Mouse (Mus musculus) liver, embryonic 14.5 days (tissue): ENCODE measurements around the gene 4930404N11Rik. TPM values are rescaled to one million over a fixed set of nuclear protein-coding genes. Genes with fewer than 3 reads are reported as not detected.
A peak's percentile ranks its signal among the peaks of the same experiment; 100 is the strongest.

Experiments used
- ATAC-seq: fragments of 200-750 bp; cut with Nextera tagmentation; 2 replicates; pipeline ENCODE4 v1.8.0; 2017; ENCODE audit warnings: moderate number of reproducible peaks, mild to moderate bottlenecking, moderate library complexity; ENCODE audit not compliant: insufficient read depth
- DNase-seq, 3 experiments: peaks; one replicate each; pipeline ENCODE4 v3.0.0-alpha.2; 2012 to 2013; ENCODE audit warnings: low read depth in 3 of 3, low spot score in 3 of 3
- H3K27ac ChIP-seq: fragments of 300-500 bp; sonication (generic); 2 replicates; pipeline ENCODE4 v1.5.1; 2014; ENCODE audit warnings: moderate library complexity, mild to moderate bottlenecking, control low read depth, inconsistent platforms
- H3K27me3 ChIP-seq: fragments of 300-500 bp; sonication (generic); 2 replicates; pipeline ENCODE4 v1.6.1; 2014; ENCODE audit warnings: mild to moderate bottlenecking, low read length, moderate library complexity; ENCODE audit not compliant: control insufficient read depth, insufficient read depth
- H3K36me3 ChIP-seq: fragments of 300-500 bp; sonication (generic); replicated peaks from 2 replicates; pipeline ENCODE4 v1.6.1; 2014; ENCODE audit warnings: low read depth; ENCODE audit not compliant: control insufficient read depth, insufficient read depth
- H3K4me1 ChIP-seq, 2 experiments: fragments of 200-500 bp in 1 of 2; fragments of 300-500 bp in 1 of 2; sonication (generic) in 1 of 2; replicated peaks; 2 replicates each; pipeline ENCODE4 v1.6.1; 2012 to 2014; ENCODE audit warnings: antibody characterized with exemption in 1 of 2, inconsistent platforms in 1 of 2, low read length in 1 of 2; ENCODE audit not compliant: control insufficient read depth in 2 of 2, insufficient read depth in 2 of 2
- H3K4me2 ChIP-seq: fragments of 300-500 bp; sonication (generic); 2 replicates; pipeline ENCODE4 v1.6.1; 2014; ENCODE audit warnings: low read depth, mild to moderate bottlenecking, control low read depth, moderate library complexity
- H3K4me3 ChIP-seq, 2 experiments: fragments of 200-500 bp in 1 of 2; fragments of 300-500 bp in 1 of 2; sonication (generic) in 1 of 2; 2 replicates each; pipeline ENCODE4 v1.5.1; 2012 to 2014; ENCODE audit warnings: low read depth in 2 of 2, low read length in 2 of 2, mild to moderate bottlenecking in 2 of 2, control low read depth in 1 of 2, inconsistent platforms in 1 of 2, moderate library complexity in 1 of 2; ENCODE audit not compliant: insufficient read depth in 1 of 2
- H3K9ac ChIP-seq: fragments of 300-500 bp; sonication (generic); replicated peaks from 2 replicates; pipeline ENCODE4 v1.6.1; 2014; ENCODE audit warnings: mild to moderate bottlenecking, control low read depth, moderate library complexity
- H3K9me3 ChIP-seq: fragments of 300-500 bp; sonication (generic); 2 replicates; pipeline ENCODE4 v1.6.1; 2016; ENCODE audit warnings: low read length, mixed read lengths; ENCODE audit not compliant: control insufficient read depth
- CTCF ChIP-seq: IDR thresholded peaks from 2 replicates; pipeline ENCODE4 v1.5.1; 2016; ENCODE audit warnings: antibody characterized with exemption, low read depth, control low read depth
- EP300 ChIP-seq: IDR thresholded peaks from 2 replicates; pipeline ENCODE4 v1.6.1; 2016; ENCODE audit warnings: antibody characterized with exemption, low read depth
- WGBS: fragments of 180-500 bp; shearing (Covaris S2); extraction: QIAGEN DNeasy Blood & Tissue Kit; methylation state at CpG from one replicate; pipeline ENCODE4 v1.1.7; 2014; ENCODE audit not compliant: insufficient replicate concordance; 5-methylcytosine and 5-hydroxymethylcytosine counted together
- polyA plus RNA-seq, 2 experiments: library from polyadenylated mRNA; depleted of rRNA in 1 of 2; stranded (reverse) in 1 of 2; unstranded in 1 of 2; fragments of >200 nt; fragmentation: Nextera tagmentation in 1 of 2; extraction: Ambion mirVana in 1 of 2; gene quantifications; 2 replicates each; pipeline versions ENCODE4 v1.2.1 to v1.2.3; 2012 to 2014

The 4930404N11Rik gene
- polyA plus RNA-seq, 2 experiments: 0.55 to 0.60 TPM

DNA sequence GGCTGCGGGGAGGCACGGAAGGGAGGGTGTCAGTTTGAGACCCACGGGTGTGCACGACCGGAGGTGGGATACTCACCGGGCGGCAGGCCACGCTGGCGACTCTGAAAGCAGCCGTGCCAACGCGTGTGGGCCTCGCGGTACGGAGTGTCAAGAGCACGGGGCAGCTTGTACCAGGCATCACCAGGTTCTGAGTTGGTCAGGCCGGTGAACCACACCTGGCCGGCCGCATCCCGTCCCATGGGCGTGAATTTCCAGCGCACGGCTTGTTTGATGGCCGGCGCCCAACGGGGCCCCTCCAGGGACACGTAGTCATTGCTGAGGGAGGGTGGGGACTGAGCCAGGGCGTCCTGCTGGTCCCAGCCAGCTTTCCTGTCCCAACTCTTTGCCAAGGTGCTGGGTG is 950 bp downstream of the 4930404N11Rik start:
- Histone ChIP-seq H3K4me1 (peaks cover 46 to 49% of the 10 kb centered on the region in 2 experiments), H3K4me3 (no peak overlapping the region)

GRCm38 (mm10) chr10:81363436-81364346 is 1.9 kb downstream of the 4930404N11Rik start:
- peak overlapping the region; percentile 82 for H3K4me2 ChIP-seq
- DNase-seq (no peak), ATAC-seq (0 out of 2 replicates have a peak, but pooled peaks have one; percentile 9)
- 60% methylated on average over 54 of the region's 54 CpGs for WGBS
- H3K9ac ChIP-seq: peak overlapping the region; percentile 71
- peak overlapping the region in 1 of 2 experiments; percentile 18; a peak in 2 of 4 replicates for H3K4me3 ChIP-seq
- peaks cover 55% of the 10 kb centered on the region in 2 experiments for H3K4me1 ChIP-seq
- no peaks in the 10 kb centered on the region for H3K9me3 ChIP-seq
- TF ChIP-seq EP300: no peak
- TF ChIP-seq CTCF: no peak
- H3K27ac ChIP-seq: peak overlapping the region; percentile 86
- peaks cover 50% of the 10 kb centered on the region for H3K36me3 ChIP-seq
- H3K27me3 ChIP-seq: no peaks in the 10 kb centered on the region

More for the DNA sequence above, 950 bp downstream of the 4930404N11Rik start:
- WGBS: 50% methylated on average over 28 of the region's 28 CpGs
- Histone ChIP-seq H3K4me2 (peak overlapping the region; percentile 82; the same call in 1 of the 2 replicates), H3K36me3 (peaks cover 60% of the 10 kb centered on the region), H3K27me3 (no peaks in the 10 kb centered on the region), H3K27ac (peak overlapping the region; percentile 45), H3K9ac (no peak overlapping the region), H3K9me3 (no peaks in the 10 kb centered on the region)
- TF ChIP-seq EP300: no peak
- TF ChIP-seq CTCF: no peak
- no peak for DNase-seq
- no peak for ATAC-seq

DNA sequence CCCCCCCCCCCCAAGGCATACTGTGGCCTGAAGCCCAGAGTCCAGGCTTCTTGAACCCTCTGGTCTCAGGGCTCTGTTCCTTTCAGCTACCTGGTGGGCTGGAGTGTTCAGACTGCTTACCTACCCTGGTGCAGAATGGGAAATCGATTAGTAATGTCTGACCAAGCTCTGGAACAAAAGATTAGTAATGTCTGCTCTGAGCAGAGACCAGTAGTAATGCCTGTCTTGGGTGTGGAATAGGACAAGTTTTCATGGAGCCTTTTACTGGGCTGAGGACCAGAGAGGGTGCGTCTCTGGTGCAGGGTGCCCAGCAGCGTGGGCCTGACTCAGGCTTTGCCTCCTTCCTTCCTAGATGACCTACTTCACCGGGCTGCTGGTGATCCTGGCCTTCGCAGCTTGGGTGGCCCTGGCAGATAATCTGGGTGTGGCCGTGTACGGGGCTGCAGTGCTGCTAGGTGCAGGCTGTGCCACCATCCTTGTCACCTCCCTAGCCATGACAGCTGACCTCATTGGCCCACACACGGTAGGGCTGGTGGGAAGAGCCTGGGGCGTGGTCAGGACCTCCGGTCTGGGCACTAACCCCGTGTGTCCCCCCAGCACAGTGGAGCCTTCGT is 3.2 kb downstream of the 4930404N11Rik start:
- peak overlapping the region; percentile 71 for H3K9ac ChIP-seq
- H3K27ac ChIP-seq: peak overlapping the region; percentile 86
- peak; percentile 83 for ATAC-seq
- TF ChIP-seq CTCF: peak; percentile 4; the same call in 1 of the 2 replicates
- peak; percentile 78 for TF ChIP-seq EP300
- WGBS: 21% methylated on average over 12 of the region's 12 CpGs
- H3K4me1 ChIP-seq: peaks cover 59% of the 10 kb centered on the region in 2 experiments
- peak overlapping the region; percentile 82 for H3K4me2 ChIP-seq
- DNase-seq: peak; percentile 79 to 82 (median 81)
- H3K9me3 ChIP-seq: no peaks in the 10 kb centered on the region
- peaks cover 38% of the 10 kb centered on the region for H3K36me3 ChIP-seq
- no peaks in the 10 kb centered on the region for H3K27me3 ChIP-seq
- peak overlapping the region; percentile 6 to 20; a peak in 3 of 4 replicates for H3K4me3 ChIP-seq

GRCm38 (mm10) chr10:81360721-81361120 is 4.9 kb downstream of the 4930404N11Rik start:
- peak overlapping the region; percentile 82 for H3K4me2 ChIP-seq
- H3K9me3 ChIP-seq: no peaks in the 10 kb centered on the region
- H3K4me3 ChIP-seq: no peak overlapping the region
- peaks cover 66 to 68% of the 10 kb centered on the region in 2 experiments for H3K4me1 ChIP-seq
- H3K36me3 ChIP-seq: peaks cover 27% of the 10 kb centered on the region
- WGBS: 74% methylated on average over 8 of the region's 8 CpGs
- ATAC-seq: no peak
- peak overlapping the region; percentile 86 for H3K27ac ChIP-seq
- no peaks in the 10 kb centered on the region for H3K27me3 ChIP-seq
- H3K9ac ChIP-seq: peak overlapping the region; percentile 43
- TF ChIP-seq EP300: no peak
- no peak for TF ChIP-seq CTCF
- DNase-seq: no peak

DNA sequence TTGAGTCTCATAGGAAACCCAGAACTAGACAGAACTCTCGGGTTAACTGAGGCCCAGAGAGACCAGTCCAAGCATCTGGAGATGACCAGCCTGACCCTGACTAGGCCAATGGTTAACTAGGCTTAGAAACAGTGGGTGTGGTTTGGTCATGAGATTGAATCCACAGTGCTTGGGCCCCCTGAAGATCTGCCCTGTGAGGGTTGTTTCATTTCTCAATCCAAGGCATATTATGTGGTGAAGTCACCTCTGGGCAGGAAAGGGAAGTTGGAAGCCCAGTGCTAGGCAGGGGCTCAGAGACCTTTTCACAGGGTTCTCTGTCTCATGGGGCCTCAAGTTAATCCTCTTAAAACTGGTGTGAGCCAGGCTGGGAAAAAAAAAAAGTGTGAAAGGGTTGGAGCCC is 6.8 kb downstream of the 4930404N11Rik start:
- Histone ChIP-seq H3K9me3 (no peaks in the 10 kb centered on the region), H3K4me2 (peak overlapping the region; percentile 82), H3K27ac (peak overlapping the region; percentile 86), H3K27me3 (no peaks in the 10 kb centered on the region), H3K9ac (peak overlapping the region; percentile 89), H3K4me3 (peak overlapping the region; percentile 64 to 88), H3K4me1 (peaks cover 53 to 58% of the 10 kb centered on the region in 2 experiments), H3K36me3 (peaks cover 24% of the 10 kb centered on the region)
- WGBS: 32% methylated on average over 1 of the region's 1 CpGs
- ATAC-seq (no peak), DNase-seq (no peak)
- TF ChIP-seq CTCF: no peak
- no peak for TF ChIP-seq EP300
